Mouse (Mus musculus) bone marrow macrophage, adult 2 months (primary cell): Measurements from ENCODE around the gene Afap1l2.

Experiments used
- CTCF ChIP-seq: IDR thresholded peaks from 2 replicates; pipeline ENCODE4 v1.5.1; 2012; ENCODE audit warnings: low read depth, mild to moderate bottlenecking, low read length, moderate library complexity
- POLR2A ChIP-seq: IDR thresholded peaks from 2 replicates; pipeline ENCODE4 v1.6.1; 2012; ENCODE audit warnings: mild to moderate bottlenecking, low read depth, low read length, borderline replicate concordance

GRCm38 (mm10) chr19:56958011-56958410 is 50.0 kb downstream of the Afap1l2 start:
- no peak for TF ChIP-seq CTCF
- no peak for TF ChIP-seq POLR2A
